Mouse (Mus musculus): ENCODE data around the gene Foxp1.

DNA sequence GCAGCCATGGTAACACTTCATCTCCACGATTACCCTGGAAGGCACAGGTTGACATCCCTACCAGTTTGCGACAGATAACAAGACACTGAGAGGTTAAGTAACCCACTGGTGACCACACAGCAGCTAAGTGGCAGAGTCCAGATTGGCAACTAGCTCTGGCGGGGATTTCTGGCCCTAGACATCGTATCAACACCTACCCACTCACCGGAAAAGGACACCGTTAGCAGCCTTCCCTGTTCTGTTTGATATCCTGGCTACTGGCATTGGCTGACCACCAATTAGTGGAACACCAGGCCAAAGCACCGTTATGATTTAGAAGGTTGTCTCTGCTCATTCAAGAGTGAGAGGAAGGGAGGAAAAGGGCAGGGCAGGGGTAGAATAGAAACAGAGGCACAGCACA is 312.4 kb downstream of the Foxp1 start:
- TF ChIP-seq CTCF (IDR thresholded peaks at IDR 0.05; ENCODE audit: borderline replicate concordance, control insufficient read depth, extremely low read depth, insufficient read depth, low read length, poor library complexity) = no peak
- TF ChIP-seq POLR2A (IDR thresholded peaks at IDR 0.05; ENCODE audit: control insufficient read depth, extremely low read depth, insufficient read depth, low read length, poor library complexity) = no peak
